Comparison of ENCODE assay signal across 10 mouse cellular contexts in genomic region chr10:18393740-18394139, GRCm38 (mm10).
DNase-seq lines count a peak whose midpoint lies in the region; ATAC-seq and TF ChIP-seq lines count a peak whose summit lies in the region.
"Had no signal": no experiment of that assay in that cellular context is flagged by ENCODE, and none has a peak within 500 bp of the region (broad histone marks: within the 10 kb centered on the region; RNA-seq: fewer than 3 reads in every experiment).

No protein-coding gene starts in this region.

- H3K4me2 ChIP-seq in forebrain, embryonic 11.5 days (ENCODE audit: low read depth, low read length, severe bottlenecking): no peak overlapping the region
- H3K4me2 ChIP-seq in forebrain, embryonic 12.5 days: no peak overlapping the region
- H3K4me2 ChIP-seq in midbrain, embryonic 11.5 days: no peak overlapping the region
- H3K4me2 ChIP-seq in midbrain, embryonic 15.5 days: no peak overlapping the region
- H3K4me2 ChIP-seq: kidney, embryonic 15.5 days had no signal

- TF ChIP-seq POLR2A in cortical plate, adult 2 months (IDR thresholded peaks at IDR 0.05; ENCODE audit: extremely low read depth, insufficient read depth, low read length): no peak

- H3K36me3 ChIP-seq in forebrain, embryonic 11.5 days (ENCODE audit: control insufficient read depth, insufficient read depth, low read length): no peaks in the 10 kb centered on the region
- no peaks in the 10 kb centered on the region for H3K36me3 ChIP-seq in forebrain, embryonic 12.5 days (replicated peaks)
- no peaks in the 10 kb centered on the region for H3K36me3 ChIP-seq in midbrain, embryonic 11.5 days (ENCODE audit: control insufficient read depth, insufficient read depth, low read length)
- no peaks in the 10 kb centered on the region for H3K36me3 ChIP-seq in midbrain, embryonic 15.5 days (replicated peaks)
- H3K36me3 ChIP-seq: kidney, embryonic 15.5 days had no signal

- no peak overlapping the region for H3K27ac ChIP-seq in forebrain, embryonic 11.5 days (ENCODE audit: low read depth, low read length)
- no peak overlapping the region for H3K27ac ChIP-seq in forebrain, embryonic 12.5 days
- no peak overlapping the region for H3K27ac ChIP-seq in midbrain, embryonic 11.5 days (ENCODE audit: low read depth, low read length)
- H3K27ac ChIP-seq in midbrain, embryonic 15.5 days: no peak overlapping the region
- no peak overlapping the region for H3K27ac ChIP-seq in cortical plate, adult 2 months (ENCODE audit: insufficient read depth, low read length)
- H3K27ac ChIP-seq: kidney, embryonic 15.5 days had no signal

- ATAC-seq in forebrain, embryonic 11.5 days (replicated peaks; ENCODE audit: low FRiP score): peak; percentile 34
- no peak for ATAC-seq in forebrain, embryonic 12.5 days (ENCODE audit: low FRiP score)
- ATAC-seq in midbrain, embryonic 11.5 days (ENCODE audit: low FRiP score): 0 out of 2 replicates have a peak, but pooled peaks have one; percentile 17
- no peak for ATAC-seq in midbrain, embryonic 15.5 days (replicated peaks)

- no peak overlapping the region for H3K9ac ChIP-seq in forebrain, embryonic 11.5 days (ENCODE audit: low read length)
- no peak overlapping the region for H3K9ac ChIP-seq in forebrain, embryonic 12.5 days
- no peak overlapping the region for H3K9ac ChIP-seq in midbrain, embryonic 11.5 days (ENCODE audit: low read length)
- no peak overlapping the region for H3K9ac ChIP-seq in midbrain, embryonic 15.5 days
- H3K9ac ChIP-seq: kidney, embryonic 15.5 days had no signal

- no peaks in the 10 kb centered on the region for H3K4me1 ChIP-seq in forebrain, embryonic 11.5 days (replicated peaks; ENCODE audit: control insufficient read depth, insufficient read depth, low read length)
- peaks cover 4% of the 10 kb centered on the region for H3K4me1 ChIP-seq in forebrain, embryonic 12.5 days
- H3K4me1 ChIP-seq in midbrain, embryonic 11.5 days (ENCODE audit: control insufficient read depth, insufficient read depth, low read length): 0 out of 2 replicates have a peak, but pooled peaks cover 4% of the 10 kb centered on the region
- H3K4me1 ChIP-seq in midbrain, embryonic 15.5 days: no peaks in the 10 kb centered on the region
- no peaks in the 10 kb centered on the region for H3K4me1 ChIP-seq in cortical plate, adult 2 months (ENCODE audit: control insufficient read depth, insufficient read depth, low read length)

- WGBS in forebrain, embryonic 11.5 days: 46% methylated on average over 3 of the region's 3 CpGs
- 55% methylated on average over 3 of the region's 3 CpGs for WGBS in forebrain, embryonic 12.5 days
- WGBS in midbrain, embryonic 11.5 days: 50% methylated on average over 3 of the region's 3 CpGs
- WGBS in midbrain, embryonic 15.5 days: 51% methylated on average over 3 of the region's 3 CpGs

- H3K9me3 ChIP-seq in forebrain, embryonic 11.5 days (ENCODE audit: control insufficient read depth, low read length): no peaks in the 10 kb centered on the region
- H3K9me3 ChIP-seq in forebrain, embryonic 12.5 days: no peaks in the 10 kb centered on the region
- H3K9me3 ChIP-seq in midbrain, embryonic 11.5 days (ENCODE audit: control insufficient read depth, low read length): no peaks in the 10 kb centered on the region
- no peaks in the 10 kb centered on the region for H3K9me3 ChIP-seq in midbrain, embryonic 15.5 days
- H3K9me3 ChIP-seq: kidney, embryonic 15.5 days had no signal

- TF ChIP-seq CTCF in cortical plate, adult 2 months (IDR thresholded peaks at IDR 0.05; ENCODE audit: extremely low read depth, insufficient read depth, low read length): peak; percentile 35; the same call in 1 of the 2 replicates

- no peaks in the 10 kb centered on the region for H3K27me3 ChIP-seq in forebrain, embryonic 11.5 days (ENCODE audit: control insufficient read depth, insufficient read depth, low read length)
- H3K27me3 ChIP-seq in forebrain, embryonic 12.5 days: no peaks in the 10 kb centered on the region
- no peaks in the 10 kb centered on the region for H3K27me3 ChIP-seq in midbrain, embryonic 11.5 days (ENCODE audit: control insufficient read depth, insufficient read depth, low read length)
- H3K27me3 ChIP-seq in midbrain, embryonic 15.5 days (replicated peaks): no peaks in the 10 kb centered on the region
- H3K27me3 ChIP-seq: kidney, embryonic 15.5 days had no signal

- H3K4me3 ChIP-seq in forebrain, embryonic 11.5 days (ENCODE audit: low read depth, low read length): no peak overlapping the region
- H3K4me3 ChIP-seq in forebrain, embryonic 12.5 days (replicated peaks): no peak overlapping the region
- H3K4me3 ChIP-seq in midbrain, embryonic 11.5 days (ENCODE audit: low read depth, low read length): no peak overlapping the region
- no peak overlapping the region for H3K4me3 ChIP-seq in midbrain, embryonic 15.5 days
- no peak overlapping the region for H3K4me3 ChIP-seq in cortical plate, adult 2 months (ENCODE audit: insufficient read depth, low read length)
- H3K4me3 ChIP-seq: kidney, embryonic 15.5 days had no signal

- DNase-seq in forebrain, embryonic 11.5 days (ENCODE audit: low spot score): peak; percentile 62
- no peak for DNase-seq in midbrain, embryonic 11.5 days (ENCODE audit: low spot score, missing footprints)
- DNase-seq in naive thymus-derived CD4-positive, alpha-beta T cell, adult 2 months (ENCODE audit: low read depth): peak; percentile 51
- no peak for DNase-seq in layer of hippocampus, postnatal 14 days (ENCODE audit: low spot score in 2 of 2)
- DNase-seq in ovary, adult 18-20 months (ENCODE audit: low spot score): no peak
- DNase-seq: right cerebral cortex, postnatal 14 days had no signal

Comparison
In these comparisons a context has a peak if more than half of its experiments do, and no peak if none do; other contexts are left out.
1. ATAC-seq: peak in forebrain, embryonic 11.5 days (single experiment) and midbrain, embryonic 11.5 days (single experiment); none in forebrain, embryonic 12.5 days (single experiment) and midbrain, embryonic 15.5 days (single experiment).
2. DNase-seq: peak in forebrain, embryonic 11.5 days (single experiment) and naive thymus-derived CD4-positive, alpha-beta T cell, adult 2 months (single experiment); none in midbrain, embryonic 11.5 days (single experiment), layer of hippocampus, postnatal 14 days (0 of 2) and ovary, adult 18-20 months (single experiment).